Mouse (Mus musculus) cerebellum, adult 9-11 months (tissue): ENCODE results near the gene Elavl2.
"Not testable (repeated sequence)": the region's sequence is repeated elsewhere in the genome, so short reads cannot be mapped to it uniquely, and the experiment has no call there.

Source experiments
- DNase-seq: peaks from one replicate; pipeline ENCODE4 v3.0.0; 2022

Elavl2 gene

DNA sequence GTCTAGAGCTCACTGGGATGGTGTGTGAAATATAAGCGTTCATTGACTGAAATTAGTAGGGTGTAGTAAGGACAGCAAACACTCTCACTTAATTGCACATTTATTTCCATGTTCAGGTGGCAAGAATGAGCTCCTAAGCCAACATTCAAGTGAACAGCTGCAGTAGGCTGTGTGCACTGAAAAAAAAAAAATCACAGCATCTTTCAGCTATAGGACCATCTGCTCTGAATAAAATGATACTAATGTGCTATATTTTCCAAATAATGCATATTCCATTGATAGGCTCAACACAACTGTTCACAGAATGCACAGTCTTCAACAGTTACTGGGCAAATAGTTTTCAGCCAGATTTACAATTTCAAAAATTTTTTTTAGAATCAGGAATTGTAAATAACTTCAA lies 89.8 kb downstream of the Elavl2 start:
- no peak for DNase-seq

DNA sequence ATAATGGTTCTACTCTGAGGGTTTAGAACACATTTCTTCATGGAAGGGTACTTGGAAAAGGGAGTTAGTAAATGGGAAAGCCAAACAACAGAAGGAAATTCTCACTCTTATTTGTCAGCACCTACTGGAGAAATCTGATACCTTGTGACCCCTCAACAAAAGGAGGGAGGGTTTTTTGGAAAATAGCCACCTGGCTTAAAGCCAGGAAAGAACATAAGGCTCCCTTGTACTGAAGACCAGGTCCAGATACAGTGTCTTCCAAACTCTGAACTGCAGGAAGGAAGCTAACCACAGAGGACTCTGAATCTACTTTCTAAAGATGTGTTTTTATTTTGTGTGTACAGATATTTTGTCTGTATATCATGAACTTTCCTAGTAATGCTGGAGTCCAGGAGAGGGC lies 102.9 kb downstream of the Elavl2 start:
- DNase-seq = no peak

DNA sequence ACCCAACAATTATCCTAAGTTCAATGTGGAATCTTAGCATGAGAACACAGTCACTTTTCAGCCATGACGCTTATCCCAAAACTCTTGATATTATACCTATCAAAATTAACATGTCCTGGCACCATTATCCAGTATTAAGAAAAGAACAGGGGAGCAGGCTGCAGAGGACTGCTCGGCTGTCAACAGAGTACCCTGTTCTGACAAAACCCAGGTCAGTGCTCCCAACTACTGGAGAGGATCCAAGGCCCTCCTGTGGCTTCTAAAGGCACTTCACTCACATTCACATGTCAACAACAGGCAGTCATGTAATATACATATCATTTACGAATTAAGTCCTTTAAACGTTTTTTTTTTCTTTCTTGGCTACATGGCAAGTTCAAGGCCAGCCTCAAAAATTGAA lies 105.3 kb downstream of the Elavl2 start:
- no peak for DNase-seq

DNA sequence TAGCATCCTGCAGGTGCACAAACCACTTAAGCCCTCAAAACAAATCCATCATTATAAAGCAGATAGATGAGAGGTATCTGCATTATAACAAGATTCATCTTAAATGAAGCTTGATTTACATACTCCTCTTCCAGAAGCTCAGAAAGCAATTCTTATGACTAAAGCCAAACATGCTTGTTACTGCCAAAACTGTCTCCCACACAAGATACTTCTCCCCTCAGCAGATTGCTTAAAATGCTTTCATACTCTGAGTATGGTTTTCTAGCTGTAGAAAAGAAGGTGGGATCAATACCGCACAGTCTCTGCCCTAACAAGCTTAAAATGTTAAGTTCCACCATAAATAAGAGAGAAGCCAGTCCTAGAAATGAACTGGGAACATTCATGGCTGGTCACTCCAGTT lies 109.1 kb downstream of the Elavl2 start:
- no peak for DNase-seq

DNA sequence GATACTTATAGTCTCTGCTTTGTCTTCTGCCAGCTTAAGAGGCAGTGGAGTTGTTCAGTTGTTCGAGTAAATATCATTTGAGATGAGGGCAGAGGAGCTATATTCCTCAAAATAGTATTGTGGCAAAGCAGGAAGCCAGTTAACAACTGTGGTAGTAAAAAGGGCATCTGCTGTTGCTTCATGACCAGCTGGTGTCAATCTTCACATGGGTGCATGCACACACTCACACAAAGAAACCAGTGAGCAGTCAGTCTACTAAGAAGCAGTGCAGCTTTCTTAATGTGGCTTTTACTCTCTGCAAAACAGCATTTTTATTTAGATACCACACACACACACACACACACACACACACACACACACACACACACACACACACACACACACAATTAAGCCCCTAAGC lies 110.2 kb downstream of the Elavl2 start:
- no peak for DNase-seq

DNA sequence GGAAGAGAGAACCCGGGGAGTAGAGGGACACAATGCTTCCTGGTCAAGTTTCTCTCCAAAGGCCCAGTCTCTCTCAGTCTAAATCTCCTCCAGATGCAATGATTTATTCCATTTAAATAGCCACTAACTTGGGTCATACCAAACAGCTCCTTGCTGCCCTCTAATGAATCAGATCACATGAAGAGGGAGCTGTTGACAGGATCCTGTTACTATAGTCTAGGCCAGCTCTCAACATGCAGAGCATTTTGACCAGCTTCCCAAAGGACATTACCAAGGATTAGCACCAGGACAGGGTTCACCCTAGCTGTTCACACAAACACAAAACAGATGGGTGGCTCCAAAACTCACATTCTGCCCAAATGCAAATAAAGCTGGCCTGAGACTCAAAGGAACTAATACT lies 111.4 kb downstream of the Elavl2 start:
- no peak for DNase-seq

DNA sequence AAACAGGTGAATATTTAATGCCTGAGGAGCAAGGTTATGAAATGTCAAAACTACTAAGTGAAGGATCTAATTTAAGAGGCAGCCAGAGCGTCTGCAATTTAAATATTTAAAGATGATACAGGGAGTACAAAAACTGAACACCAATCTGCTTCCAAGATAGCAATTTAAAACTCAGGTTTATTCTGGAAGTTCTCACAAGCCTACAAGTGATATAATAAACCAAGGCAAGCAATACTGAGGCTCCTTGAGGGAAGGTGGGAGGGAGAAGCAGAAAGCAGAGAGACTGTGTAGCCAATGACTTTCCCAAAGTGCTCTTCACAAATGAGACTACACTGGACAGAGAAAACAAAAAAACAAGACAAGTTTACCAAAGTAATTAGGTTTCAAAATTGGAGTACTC lies 132.2 kb downstream of the Elavl2 start:
- DNase-seq = no peak

DNA sequence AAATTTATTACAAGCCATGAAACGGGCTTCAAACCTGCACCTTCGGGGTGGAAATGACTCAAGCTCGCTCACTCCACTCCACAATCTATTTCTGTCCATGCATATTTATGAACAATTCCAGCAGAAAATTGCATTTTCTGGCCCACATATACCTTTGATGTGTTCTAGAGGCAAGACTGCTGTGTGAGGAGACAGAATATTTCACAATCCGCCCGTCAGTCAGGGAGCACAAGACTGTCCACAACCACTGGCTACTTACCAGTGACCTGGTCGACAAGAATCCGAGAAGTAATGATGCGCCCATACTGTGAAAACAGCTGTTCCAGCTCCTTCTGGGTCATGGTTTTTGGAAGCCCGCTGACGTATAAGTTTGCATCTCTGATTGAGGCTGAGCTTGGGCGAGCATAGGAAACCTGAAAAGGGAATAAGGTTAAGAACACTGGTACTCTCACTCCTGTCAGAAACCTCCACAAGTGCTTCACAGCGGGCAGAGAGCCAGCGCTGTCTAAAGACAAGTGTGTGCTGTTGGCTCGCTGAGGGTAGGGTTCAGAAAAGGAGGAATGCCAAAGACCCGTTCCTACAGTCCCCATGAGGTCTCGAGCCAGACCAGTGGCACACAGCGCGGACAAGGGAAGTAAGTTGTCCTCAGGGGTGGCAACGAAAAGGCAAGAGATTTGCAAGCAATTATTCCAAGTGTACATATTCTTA lies 136.7 kb downstream of the Elavl2 start:
- DNase-seq = no peak

DNA sequence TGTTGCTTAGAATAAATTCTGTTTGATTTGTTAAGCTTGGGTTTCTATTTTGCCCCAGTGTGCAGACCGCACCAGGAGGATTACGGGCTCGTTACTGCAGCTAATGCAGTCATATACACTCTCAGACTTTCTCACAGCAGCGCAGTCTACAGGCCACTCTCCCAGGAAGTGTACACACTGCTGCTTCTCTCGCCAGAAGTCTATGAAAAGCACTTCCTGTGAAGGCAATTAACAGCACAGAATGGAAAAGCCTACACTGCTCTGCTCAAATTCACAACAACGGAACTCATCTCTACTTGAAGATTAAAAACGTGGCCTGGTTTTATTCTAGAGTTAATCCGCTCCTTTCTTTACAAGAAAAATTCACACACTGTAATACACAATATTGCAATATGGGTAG lies 137.7 kb downstream of the Elavl2 start:
- DNase-seq = no peak

DNA sequence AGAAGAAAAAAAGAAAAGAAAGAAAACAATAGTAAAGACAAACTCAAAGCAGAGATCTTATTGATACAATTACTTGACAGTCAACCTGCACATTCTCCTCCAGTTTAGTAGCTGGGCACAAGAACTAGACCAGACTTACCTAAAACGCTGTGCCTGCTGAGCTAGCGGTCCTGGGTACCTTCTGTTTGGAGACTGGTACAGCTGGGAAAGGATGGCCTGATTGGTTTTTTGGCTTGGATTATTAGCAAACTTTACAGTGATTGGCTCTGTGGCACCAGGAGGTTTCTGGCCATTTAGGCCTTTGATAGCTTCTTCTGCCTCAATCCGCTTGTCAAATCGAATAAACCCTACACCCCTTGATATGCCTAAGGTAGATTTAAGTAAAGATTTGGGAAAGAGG lies 140.0 kb downstream of the Elavl2 start:
- DNase-seq = peak; percentile 57

DNA sequence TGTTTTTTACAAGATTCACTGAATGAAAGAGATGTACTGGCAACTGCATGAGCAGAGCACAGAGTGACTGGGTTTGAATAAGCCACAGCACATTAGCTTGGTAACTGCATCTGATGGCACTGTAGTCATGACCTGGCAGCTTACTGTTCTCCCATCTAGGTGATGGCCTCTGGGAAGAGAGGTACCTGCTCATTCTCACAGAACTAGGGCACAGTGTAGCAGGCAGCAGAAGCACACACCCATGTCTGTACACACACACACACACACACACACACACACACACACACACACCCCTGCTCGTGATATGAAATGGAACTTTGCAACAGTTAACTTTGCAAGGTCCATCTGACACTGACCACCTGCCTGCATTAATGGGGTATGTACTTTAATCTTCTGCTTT lies 151.9 kb downstream of the Elavl2 start:
- DNase-seq = no peak

DNA sequence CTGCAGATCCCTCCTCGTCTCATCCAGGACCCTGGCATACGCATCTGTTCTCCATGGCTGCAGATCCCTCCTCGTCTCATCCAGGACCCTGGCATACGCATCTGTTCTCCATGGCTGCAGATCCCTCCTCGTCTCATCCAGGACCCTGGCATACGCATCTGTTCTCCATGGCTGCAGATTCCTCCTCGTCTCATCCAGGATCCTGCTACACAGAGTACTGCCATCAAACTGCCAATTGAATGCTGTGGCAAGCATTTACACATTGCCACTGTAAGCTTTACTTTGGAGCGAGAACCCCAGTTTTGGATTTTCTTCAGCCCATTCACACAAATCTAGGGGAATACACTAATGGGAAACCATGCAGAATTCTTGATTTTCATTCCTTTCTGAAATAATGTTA lies 155.4 kb downstream of the Elavl2 start:
- not testable (repeated sequence) for DNase-seq

DNA sequence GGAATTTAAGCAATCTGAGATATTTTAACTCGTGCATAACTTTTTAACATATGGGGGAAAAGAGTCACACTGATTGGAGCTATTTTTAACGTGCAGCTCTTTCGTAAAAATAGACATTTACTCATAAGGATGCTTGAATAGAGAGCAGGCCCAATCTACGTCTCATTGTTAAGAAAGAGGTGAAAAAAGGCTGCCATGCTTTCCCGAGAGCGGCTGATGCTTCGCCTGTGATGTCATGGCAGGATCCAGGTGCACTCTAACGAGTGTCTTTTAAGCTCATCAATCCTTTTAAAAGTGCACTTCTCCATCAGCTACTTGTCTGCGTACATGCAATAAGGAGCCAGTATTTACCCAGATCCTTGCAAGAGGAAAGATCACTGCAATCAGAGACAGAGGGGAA lies 156.0 kb downstream of the Elavl2 start:
- DNase-seq = no peak

DNA sequence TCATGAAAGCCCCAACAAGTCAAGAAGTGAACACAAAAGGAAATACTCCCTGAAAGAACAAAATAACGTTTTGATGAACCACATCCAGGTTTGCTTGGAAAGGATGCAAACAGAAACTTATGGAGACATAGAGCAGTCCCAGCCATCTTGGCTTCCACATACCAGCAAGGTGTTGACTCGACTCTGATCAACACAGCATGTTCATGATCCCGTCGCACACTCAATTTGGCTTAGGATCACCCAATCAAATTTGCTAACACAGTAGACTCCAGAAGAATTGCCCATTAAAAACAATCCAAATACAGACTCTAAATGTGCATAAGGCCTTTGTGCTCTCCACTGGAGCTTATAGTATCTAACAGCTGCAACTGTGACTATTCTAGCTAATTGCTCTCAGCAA lies 156.7 kb downstream of the Elavl2 start:
- DNase-seq = no peak

DNA sequence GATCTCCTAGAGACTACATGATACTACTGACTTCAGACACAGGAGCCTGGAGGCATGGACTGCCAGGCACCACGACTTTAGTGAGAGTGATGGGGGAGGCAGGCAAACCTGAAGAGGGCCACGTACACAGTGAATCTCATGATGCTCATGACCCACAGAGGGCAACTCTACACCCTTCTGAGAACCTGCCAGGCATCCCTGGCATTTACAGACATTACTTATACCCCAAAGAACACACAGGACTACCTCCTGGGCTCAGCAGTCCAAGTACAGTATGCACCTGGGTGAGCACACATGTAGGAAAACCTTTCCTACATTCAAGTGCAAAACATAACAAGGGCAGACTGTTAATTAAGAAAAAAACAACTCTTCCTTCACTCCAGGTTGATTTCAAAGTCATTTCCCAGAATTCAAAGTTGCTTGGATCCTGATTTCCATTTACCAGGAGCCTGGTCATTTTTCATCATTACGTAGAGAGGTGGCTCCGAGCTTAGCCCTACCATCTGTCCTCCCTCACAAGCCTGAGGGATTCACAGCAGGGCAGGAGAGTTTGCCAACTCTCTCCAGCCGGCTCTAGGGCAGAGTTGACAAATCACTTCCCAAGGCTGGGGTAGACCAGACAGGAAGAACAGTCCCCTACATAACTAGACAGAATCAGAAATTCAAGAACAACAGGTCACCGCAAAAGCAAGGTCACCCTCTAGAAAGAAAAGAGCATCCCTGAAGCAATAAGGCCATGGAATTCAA lies 161.7 kb downstream of the Elavl2 start:
- peak; percentile 94 for DNase-seq

DNA sequence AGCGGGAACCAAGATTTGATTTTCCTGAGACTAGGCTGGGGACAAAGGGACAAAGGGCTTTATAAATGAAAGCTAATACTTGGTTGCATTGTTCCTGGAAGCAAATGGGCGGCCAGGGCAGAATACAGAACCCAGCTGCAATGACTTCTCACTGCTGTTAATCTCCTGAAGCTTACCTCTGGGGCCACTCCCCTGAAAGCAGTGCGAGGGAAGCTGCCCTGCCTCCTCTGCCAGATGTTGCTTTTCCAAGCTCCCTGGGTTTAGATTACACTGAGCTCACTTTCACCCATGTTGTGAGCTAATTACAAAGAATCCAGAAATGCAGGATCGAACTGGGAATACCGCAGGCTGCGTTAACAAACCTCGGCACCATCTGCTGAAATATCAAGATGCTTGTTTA lies 163.6 kb downstream of the Elavl2 start:
- no peak for DNase-seq

DNA sequence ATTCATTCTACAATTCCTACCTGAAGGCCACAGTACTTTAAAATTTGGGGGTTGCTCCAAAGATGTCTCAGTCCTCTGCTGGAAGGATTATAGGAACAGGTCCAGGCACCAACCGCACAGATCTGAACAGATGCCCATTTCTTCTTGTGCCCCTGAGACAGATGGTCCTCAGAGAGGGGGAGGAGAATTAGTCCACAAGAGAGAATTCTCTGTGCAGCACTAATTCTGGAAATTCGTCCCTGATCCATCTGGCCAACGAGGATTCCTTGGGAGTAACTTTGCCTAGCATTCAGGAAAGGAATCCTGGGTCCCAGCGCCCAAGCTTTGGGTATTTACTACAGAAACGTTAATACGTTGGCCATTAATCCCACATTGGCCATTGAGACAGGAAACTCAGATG lies 165.6 kb downstream of the Elavl2 start:
- DNase-seq = peak; percentile 79

DNA sequence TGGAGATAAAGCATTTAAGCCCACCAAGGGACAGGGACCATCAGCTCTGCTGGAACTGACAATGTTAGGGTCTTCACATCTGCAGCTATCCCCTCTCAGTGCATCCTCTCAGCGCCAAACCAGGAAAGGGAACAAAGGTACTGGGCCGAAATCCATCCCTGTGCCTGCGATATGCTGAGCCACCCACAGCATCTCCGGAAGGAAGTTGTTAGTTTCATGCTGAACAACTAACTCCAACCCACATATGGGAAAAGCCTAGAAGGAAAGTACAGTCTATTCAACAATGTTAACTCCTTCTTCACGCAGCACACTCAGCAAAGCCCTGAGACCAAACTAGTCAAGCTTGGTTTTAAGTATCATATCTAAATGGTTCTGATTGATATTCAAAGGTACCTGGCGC lies 167.0 kb downstream of the Elavl2 start:
- DNase-seq = no peak

DNA sequence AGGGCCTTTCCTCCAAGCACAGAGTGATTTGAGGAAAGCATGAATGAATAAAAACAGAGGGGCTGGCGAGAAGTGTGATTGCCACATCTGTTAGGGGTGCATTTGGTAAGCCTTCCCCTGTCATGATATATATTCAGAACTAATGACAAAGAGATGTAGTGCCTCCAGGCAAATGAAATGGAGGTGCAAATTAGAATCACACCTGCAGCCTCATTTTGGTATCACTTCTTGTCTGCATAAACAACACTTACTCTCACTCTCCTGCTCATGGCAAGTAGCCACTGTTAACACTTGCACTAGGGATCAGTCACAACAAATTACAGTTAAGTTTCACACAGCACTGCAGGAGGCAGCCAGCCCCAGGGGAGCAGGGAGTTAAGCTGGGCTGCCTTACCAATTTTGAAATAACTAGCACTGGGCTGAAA lies 170.1 kb downstream of the Elavl2 start:
- no peak for DNase-seq

DNA sequence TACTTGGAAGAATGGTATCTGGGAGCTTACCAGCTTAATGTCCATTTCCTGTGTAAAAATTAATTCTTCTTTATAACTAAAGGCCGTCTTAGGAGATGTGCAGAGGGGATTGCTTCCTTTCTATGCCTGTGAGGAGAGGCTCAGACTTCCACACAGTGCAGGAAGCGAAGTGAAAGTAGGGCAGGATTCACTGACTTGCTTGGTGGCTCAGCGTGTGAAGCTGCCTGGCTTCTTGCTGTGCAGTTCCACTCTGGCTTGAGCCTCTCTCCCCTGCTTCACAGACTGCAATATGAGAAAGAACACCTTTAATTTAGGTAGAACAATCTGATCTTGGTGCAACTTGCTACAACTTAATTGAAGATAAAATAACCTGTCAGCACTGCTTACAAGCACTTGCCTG lies 172.2 kb downstream of the Elavl2 start:
- no peak for DNase-seq

DNA sequence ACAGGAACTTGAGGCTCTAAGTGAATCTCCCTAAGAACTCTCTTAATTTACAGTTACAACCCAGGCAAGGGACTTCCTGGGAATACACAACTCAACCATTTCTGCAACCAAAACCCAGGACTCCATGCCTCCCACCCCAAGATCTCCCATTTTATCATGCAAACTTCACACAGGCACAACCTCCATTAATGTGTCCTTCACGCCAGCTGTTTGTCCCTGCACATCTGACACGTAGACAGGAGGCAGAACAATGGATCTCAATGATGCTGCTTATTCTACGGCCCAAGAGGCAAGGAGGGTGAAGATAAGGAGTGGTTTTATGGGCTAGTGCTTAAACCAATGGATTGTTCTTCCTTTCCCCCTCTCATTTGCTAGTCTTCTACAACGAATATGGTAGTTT lies 176.8 kb downstream of the Elavl2 start:
- no peak for DNase-seq

DNA sequence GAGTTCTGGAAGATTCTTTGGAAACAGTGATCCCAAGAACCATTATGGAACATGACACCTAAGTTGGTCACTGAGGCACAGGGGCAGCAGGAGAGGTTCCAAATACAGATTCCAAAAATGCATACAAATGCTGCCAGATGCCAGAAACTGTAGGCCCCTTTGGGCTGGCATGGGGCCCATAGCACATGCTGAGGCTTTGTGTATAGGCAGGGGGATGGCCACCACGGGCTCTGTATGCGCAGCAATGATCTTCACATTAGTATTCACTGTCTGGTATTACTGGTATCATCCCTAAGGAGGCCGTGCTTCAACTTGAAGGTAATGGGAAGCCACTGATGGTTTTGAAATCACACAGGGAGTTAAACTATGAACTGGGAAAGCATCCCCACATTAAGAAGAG lies 181.3 kb downstream of the Elavl2 start:
- DNase-seq = no peak

DNA sequence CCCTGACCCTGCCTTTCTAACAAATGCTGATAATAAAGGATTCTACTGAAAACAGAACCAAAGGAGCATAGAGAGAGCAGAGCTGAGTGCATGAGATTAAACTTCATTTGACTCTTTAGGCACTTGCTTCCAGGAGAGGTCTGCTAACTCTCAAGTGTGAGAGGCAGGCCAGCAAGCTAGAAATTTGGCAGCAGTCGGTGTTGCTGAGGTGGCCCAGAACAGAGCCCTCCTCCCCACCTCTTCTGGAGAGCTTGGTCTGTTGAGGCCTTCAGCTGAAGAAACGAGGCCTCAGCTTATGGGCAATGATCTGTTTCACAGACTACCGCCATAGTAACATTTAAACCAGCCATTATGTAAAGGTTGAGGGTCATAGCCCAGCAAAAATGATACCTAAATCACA lies 186.7 kb downstream of the Elavl2 start:
- DNase-seq = no peak

DNA sequence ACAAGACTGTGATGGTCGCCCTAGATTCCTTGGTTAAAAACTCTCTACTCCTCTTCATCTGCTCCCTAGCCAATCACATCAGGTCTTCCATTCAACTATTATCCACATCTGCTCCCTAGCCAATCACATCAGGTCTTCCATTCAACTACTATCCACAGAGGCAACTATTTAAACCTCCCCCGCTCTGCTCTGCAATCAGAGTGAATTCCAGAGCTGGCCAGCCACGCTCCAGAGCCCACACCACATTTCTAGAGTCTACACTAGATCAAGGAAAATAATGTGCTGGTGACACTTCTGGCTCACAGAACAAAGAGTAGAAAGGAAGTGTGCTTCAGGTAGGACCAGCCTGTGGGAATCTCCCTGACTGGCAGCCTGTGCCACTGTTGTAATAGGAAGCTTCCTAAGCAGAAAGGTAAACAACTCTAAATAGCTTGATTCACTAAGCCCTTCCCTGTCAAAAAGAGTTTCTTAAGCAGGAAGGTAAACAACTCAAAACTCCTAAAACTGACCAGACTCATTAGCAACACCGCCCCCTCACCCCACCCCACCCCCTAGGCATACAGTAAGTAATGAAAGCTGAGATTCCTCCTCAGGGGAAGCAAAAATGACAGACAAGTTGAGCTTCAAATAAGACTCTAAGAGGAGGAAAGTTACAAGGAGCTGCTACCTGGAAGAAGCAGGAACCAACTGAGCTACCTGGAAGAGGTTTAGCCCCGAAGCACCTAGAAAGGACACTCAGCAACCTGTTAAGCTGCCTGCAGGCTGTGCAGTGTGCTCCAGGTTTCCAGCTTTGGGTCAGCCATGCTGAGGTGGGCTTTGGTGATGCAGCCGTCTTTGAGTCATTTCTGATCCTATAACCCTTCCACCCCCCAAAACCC lies 191.9 kb downstream of the Elavl2 start:
- DNase-seq = no peak
